Mouse (Mus musculus): Measurements from ENCODE around the gene Irf3. TPM values are rescaled to one million over a fixed set of nuclear protein-coding genes. Genes with fewer than 3 reads are reported as not detected.

Gene Irf3
- polyA plus RNA-seq, 1 experiment from 2014 or later: 52.7 TPM

Small RNA genes lying within 50 kb of the gene (microRNA-seq; reads per million reads assigned to microRNA genes)
- not detected for gene Mir7054

Other genes starting within 250 kb of the Irf3 start
- gene Vrk3, start 249.2 kb upstream of the Irf3 start, polyA plus RNA-seq (2014; fragmentation: Nextera tagmentation; extraction: Ambion mirVana): 32.0 and 33.5 TPM in 2 replicates
- 1.2 and 1.3 TPM in 2 replicates for gene Zfp473, start 246.6 kb upstream of the Irf3 start, polyA plus RNA-seq (2014; fragmentation: Nextera tagmentation; extraction: Ambion mirVana)
- 40.4 and 43.6 TPM in 2 replicates for gene Nup62, start 181.6 kb upstream of the Irf3 start, polyA plus RNA-seq (2014; fragmentation: Nextera tagmentation; extraction: Ambion mirVana)
- 1.0 and 1.2 TPM in 2 replicates for gene Il4i1, start 181.3 kb upstream of the Irf3 start, polyA plus RNA-seq (2014; fragmentation: Nextera tagmentation; extraction: Ambion mirVana)
- gene Atf5, start 181.0 kb upstream of the Irf3 start, polyA plus RNA-seq (2014; fragmentation: Nextera tagmentation; extraction: Ambion mirVana): 4.2 and 4.7 TPM in 2 replicates
- 70.4 and 75.4 TPM in 2 replicates for gene Akt1s1, start 148.7 kb upstream of the Irf3 start, polyA plus RNA-seq (2014; fragmentation: Nextera tagmentation; extraction: Ambion mirVana)
- 79.6 and 105 TPM in 2 replicates for gene Tbc1d17, start 148.6 kb upstream of the Irf3 start, polyA plus RNA-seq (2014; fragmentation: Nextera tagmentation; extraction: Ambion mirVana)
- 30.0 and 31.7 TPM in 2 replicates for gene Pnkp, start 140.5 kb upstream of the Irf3 start, polyA plus RNA-seq (2014; fragmentation: Nextera tagmentation; extraction: Ambion mirVana)
- gene Ptov1, start 127.9 kb upstream of the Irf3 start, polyA plus RNA-seq (2014; fragmentation: Nextera tagmentation; extraction: Ambion mirVana): 447 and 458 TPM in 2 replicates
- gene Med25, start 104.9 kb upstream of the Irf3 start, polyA plus RNA-seq (2014; fragmentation: Nextera tagmentation; extraction: Ambion mirVana): 75.4 and 94.0 TPM in 2 replicates
- 18.2 and 18.3 TPM in 2 replicates for gene Fuz, start 101.6 kb upstream of the Irf3 start, polyA plus RNA-seq (2014; fragmentation: Nextera tagmentation; extraction: Ambion mirVana)
- gene Ap2a1, start 68.2 kb upstream of the Irf3 start, polyA plus RNA-seq (2014; fragmentation: Nextera tagmentation; extraction: Ambion mirVana): 85.6 and 99.3 TPM in 2 replicates
- gene Tsks, start 54.4 kb upstream of the Irf3 start, polyA plus RNA-seq (2014; fragmentation: Nextera tagmentation; extraction: Ambion mirVana): not detected in 2 replicates
- gene Cpt1c, start 22.8 kb upstream of the Irf3 start, polyA plus RNA-seq (2014; fragmentation: Nextera tagmentation; extraction: Ambion mirVana): 37.3 and 41.0 TPM in 2 replicates
- 241 and 274 TPM in 2 replicates for gene Prmt1, start 11.1 kb upstream of the Irf3 start, polyA plus RNA-seq (2014; fragmentation: Nextera tagmentation; extraction: Ambion mirVana)
- gene Bcl2l12, start 1.1 kb downstream of the Irf3 start, polyA plus RNA-seq (2014; fragmentation: Nextera tagmentation; extraction: Ambion mirVana): 20.0 and 23.4 TPM in 2 replicates
- gene Scaf1, start 18.7 kb downstream of the Irf3 start, polyA plus RNA-seq (2014; fragmentation: Nextera tagmentation; extraction: Ambion mirVana): 40.5 and 47.8 TPM in 2 replicates
- 11.4 and 14.7 TPM in 2 replicates for gene Rras, start 20.3 kb downstream of the Irf3 start, polyA plus RNA-seq (2014; fragmentation: Nextera tagmentation; extraction: Ambion mirVana)
- 13.6 and 16.0 TPM in 2 replicates for gene Prr12, start 55.2 kb downstream of the Irf3 start, polyA plus RNA-seq (2014; fragmentation: Nextera tagmentation; extraction: Ambion mirVana)
- 70.4 and 71.8 TPM in 2 replicates for gene Nosip, start 64.8 kb downstream of the Irf3 start, polyA plus RNA-seq (2014; fragmentation: Nextera tagmentation; extraction: Ambion mirVana)
- 12.0 and 13.4 TPM in 2 replicates for gene Prrg2, start 65.0 kb downstream of the Irf3 start, polyA plus RNA-seq (2014; fragmentation: Nextera tagmentation; extraction: Ambion mirVana)
- 67.4 and 73.9 TPM in 2 replicates for gene Rcn3, start 94.6 kb downstream of the Irf3 start, polyA plus RNA-seq (2014; fragmentation: Nextera tagmentation; extraction: Ambion mirVana)
- gene Fcgrt, start 106.2 kb downstream of the Irf3 start, polyA plus RNA-seq (2014; fragmentation: Nextera tagmentation; extraction: Ambion mirVana): 20.3 and 26.9 TPM in 2 replicates
- 981 and 1,280 TPM in 2 replicates for gene Rps11, start 126.8 kb downstream of the Irf3 start, polyA plus RNA-seq (2014; fragmentation: Nextera tagmentation; extraction: Ambion mirVana)
- 1,037 and 1,253 TPM in 2 replicates for gene Rpl13a, start 131.1 kb downstream of the Irf3 start, polyA plus RNA-seq (2014; fragmentation: Nextera tagmentation; extraction: Ambion mirVana)
- 0.22 and 0.88 TPM in 2 replicates for gene Gm45713, start 138.6 kb downstream of the Irf3 start, polyA plus RNA-seq (2014; fragmentation: Nextera tagmentation; extraction: Ambion mirVana)
- 0.61 and 1.3 TPM in 2 replicates for gene Flt3l, start 138.8 kb downstream of the Irf3 start, polyA plus RNA-seq (2014; fragmentation: Nextera tagmentation; extraction: Ambion mirVana)
- gene Pih1d1, start 156.7 kb downstream of the Irf3 start, polyA plus RNA-seq (2014; fragmentation: Nextera tagmentation; extraction: Ambion mirVana): 101 and 108 TPM in 2 replicates
- 24.4 and 26.8 TPM in 2 replicates for gene Aldh16a1, start 156.9 kb downstream of the Irf3 start, polyA plus RNA-seq (2014; fragmentation: Nextera tagmentation; extraction: Ambion mirVana)
- gene Slc17a7, start 166.3 kb downstream of the Irf3 start, polyA plus RNA-seq (2014; fragmentation: Nextera tagmentation; extraction: Ambion mirVana): 14.6 and 15.9 TPM in 2 replicates
- gene Gfy, start 181.9 kb downstream of the Irf3 start, polyA plus RNA-seq (2014; fragmentation: Nextera tagmentation; extraction: Ambion mirVana): not detected in 2 replicates
- not detected in 2 replicates for gene Pth2, start 183.3 kb downstream of the Irf3 start, polyA plus RNA-seq (2014; fragmentation: Nextera tagmentation; extraction: Ambion mirVana)
- gene Ccdc155, start 207.2 kb downstream of the Irf3 start, polyA plus RNA-seq (2014; fragmentation: Nextera tagmentation; extraction: Ambion mirVana): 0.43 and 0.52 TPM in 2 replicates
- gene Dkkl1, start 214.5 kb downstream of the Irf3 start, polyA plus RNA-seq (2014; fragmentation: Nextera tagmentation; extraction: Ambion mirVana): 0.91 and 1.7 TPM in 2 replicates
- gene Tead2, start 218.1 kb downstream of the Irf3 start, polyA plus RNA-seq (2014; fragmentation: Nextera tagmentation; extraction: Ambion mirVana): 81.7 and 95.7 TPM in 2 replicates
- gene Cd37, start 241.5 kb downstream of the Irf3 start, polyA plus RNA-seq (2014; fragmentation: Nextera tagmentation; extraction: Ambion mirVana): 0.99 and 1.4 TPM in 2 replicates
- 0.09 and 0.26 TPM in 2 replicates for gene Slc6a16, start 243.4 kb downstream of the Irf3 start, polyA plus RNA-seq (2014; fragmentation: Nextera tagmentation; extraction: Ambion mirVana)